Mouse (Mus musculus) NIH3T3 (cell line): ENCODE measurements around the gene Slc29a1.

Experiments used
- DNase-seq: peaks from one replicate; pipeline ENCODE4 v3.0.0-alpha.2; 2012; ENCODE audit warnings: low read depth

Gene Slc29a1

DNA sequence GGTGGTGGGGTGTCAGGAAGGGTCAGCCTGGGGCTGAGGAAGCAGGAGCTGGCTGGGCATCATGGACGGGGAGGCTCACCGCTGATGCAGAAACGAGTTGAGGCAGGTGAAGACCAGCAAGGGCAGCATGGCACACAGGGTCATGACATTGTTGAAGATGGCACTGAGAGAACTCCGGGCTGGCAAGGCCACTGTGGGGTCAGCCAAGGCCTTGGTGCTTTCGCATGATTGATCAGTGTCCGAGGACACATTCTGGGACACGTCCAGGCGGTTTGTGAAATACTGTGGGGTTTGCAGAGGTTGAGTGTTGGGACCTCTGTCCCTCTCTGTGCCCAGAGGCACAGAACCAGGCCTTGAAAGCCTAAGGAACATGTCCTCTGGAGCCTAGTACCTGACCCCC is 9.6 kb downstream of the Slc29a1 start:
- no peak for DNase-seq

GRCm38 (mm10) chr17:45589236-45589635 is 10.2 kb downstream of the Slc29a1 start:
- no peak for DNase-seq

DNA sequence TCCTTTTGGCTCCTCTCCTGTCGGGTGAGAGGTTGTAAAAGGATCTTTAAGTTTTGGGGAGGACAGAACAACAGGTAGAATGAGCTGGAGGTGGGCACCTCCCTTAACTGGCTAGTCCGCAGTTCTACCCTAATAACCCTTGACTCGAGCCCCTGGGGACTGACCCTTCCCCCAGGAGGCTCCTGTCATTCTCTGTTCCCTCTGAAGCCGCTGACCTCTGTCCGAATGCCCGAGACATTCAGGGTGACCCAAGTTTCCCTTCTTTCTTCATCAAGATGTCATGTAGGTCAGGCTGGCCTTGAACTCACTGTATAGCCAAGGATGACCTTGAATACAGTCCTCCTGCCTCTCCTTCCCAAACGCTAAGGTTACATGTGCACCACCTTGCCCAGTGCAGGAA is 11.0 kb downstream of the Slc29a1 start:
- DNase-seq: no peak

DNA sequence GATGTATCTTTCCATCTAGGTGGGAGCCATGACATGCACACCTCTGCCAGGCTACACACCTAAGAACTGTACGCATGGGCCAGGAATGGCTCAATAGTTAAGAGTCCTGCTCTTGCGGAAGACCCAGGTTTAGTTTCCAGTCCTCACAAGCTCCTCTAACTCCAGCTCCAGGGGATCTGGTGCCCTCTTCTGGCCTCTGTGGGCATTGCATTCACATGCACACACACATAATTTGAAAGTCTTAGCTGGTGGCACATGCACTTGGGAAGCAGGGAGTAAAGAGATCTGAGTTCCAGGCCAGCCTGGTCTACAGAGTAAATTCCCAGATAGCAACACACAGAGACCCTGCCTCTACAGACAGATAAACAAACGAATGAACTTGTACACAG is 13.0 kb downstream of the Slc29a1 start:
- peak; percentile 46 for DNase-seq

GRCm38 (mm10) chr17:45585725-45586448 is 13.5 kb downstream of the Slc29a1 start:
- DNase-seq: no peak

DNA sequence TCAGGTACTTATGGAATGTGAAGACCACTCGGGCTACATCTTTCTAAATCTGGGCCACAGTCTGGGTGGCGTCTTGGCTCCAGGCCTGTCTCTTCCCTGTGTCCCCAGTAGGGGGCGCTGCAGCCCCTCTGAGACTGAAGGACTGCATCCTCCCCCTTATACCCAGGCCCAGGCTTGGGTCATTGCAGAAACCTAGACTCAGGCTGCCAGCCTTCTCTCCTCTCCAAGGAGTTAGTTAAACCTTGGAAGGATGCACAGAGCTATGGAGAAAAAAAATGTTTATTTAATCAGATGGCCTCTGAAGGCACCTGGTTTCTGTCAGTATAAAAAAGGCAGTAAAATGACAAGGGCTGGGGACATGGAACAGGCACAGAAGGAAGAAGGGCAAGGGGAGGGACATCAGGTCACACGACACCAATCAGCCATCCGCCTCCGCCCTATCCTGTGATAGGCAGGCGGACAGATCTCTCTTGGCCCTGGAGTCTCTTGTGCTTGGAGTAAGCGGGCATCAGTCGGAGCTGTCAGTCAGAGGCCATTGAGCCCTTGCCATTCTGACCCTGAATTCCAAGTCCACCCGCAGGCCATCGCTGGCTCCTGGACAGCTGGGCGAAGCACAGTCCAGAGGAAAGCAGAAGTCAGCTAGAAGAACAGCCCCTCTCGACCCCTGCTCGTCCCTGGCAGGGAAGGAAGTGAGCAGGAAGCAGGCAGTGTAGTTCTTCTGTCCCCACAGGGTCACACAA is 14.3 kb downstream of the Slc29a1 start:
- DNase-seq: peak; percentile 87

DNA sequence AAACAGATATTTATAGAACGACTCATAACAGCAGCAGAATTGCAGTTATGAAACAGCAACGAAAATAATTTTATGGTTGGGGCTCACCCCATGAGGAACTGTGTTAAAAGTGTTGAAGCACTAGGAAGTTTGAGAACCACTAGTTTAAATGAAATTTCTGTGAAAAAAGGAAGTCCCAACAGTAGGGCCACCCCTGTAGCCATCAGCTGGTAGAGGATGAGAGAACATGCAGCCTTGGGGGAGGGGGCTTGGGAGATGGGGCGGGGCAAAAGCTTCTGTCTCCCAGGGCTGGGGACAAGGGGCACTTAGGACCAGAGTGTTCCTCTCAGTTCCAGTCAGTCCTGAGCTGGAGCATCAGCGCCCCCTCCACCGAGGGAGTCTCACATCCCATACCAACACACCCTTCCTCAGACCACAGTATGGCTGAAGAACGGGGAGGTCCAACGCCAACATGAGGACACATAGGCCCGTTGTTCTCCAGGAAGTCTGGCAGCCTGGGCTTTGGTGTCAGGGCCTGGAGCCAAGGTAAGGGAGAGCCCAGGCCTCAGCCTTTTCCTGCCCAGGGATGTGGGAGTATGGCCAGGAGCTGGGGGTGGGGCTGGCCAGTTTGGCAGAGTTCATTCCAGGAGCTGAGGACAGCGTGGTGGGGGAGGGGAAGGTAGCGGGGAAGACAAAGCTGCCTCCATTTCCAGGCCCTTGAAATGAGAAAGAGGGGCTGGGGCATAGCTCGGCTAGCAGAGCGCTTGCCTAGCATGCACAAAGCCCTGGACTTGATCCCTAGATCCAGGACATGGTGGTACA is 15.1 kb downstream of the Slc29a1 start:
- DNase-seq: peak; percentile 86

GRCm38 (mm10) chr17:45582715-45583355 is 16.6 kb downstream of the Slc29a1 start:
- DNase-seq: peak; percentile 55

DNA sequence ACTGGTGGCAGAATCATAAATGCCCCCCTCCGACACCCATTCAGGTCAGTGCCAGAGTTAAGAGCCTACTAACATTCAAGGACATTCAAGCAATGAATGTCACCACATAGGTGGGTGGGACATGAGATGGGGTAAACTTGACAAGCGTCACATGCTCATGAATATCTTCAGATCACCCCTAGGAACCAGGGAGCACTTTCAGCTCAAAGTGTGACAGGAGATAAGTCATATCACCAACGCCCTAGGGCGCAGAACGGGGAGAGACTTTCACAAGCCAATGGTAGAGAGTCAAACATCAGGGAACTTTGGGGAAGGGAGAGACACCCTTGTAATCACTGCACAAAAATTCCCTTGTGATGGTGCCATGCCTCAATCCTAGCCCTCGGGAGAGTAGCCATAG is 17.2 kb downstream of the Slc29a1 start:
- DNase-seq: no peak

GRCm38 (mm10) chr17:45581567-45581983 is 17.8 kb downstream of the Slc29a1 start:
- DNase-seq: peak; percentile 84

GRCm38 (mm10) chr17:45580958-45581477 is 18.4 kb downstream of the Slc29a1 start:
- no peak for DNase-seq

GRCm38 (mm10) chr17:45579554-45579953 is 19.9 kb downstream of the Slc29a1 start:
- no peak for DNase-seq

GRCm38 (mm10) chr17:45578843-45579242 is 20.6 kb downstream of the Slc29a1 start:
- peak; percentile 47 for DNase-seq

GRCm38 (mm10) chr17:45578242-45578641 is 21.2 kb downstream of the Slc29a1 start:
- no peak for DNase-seq

DNA sequence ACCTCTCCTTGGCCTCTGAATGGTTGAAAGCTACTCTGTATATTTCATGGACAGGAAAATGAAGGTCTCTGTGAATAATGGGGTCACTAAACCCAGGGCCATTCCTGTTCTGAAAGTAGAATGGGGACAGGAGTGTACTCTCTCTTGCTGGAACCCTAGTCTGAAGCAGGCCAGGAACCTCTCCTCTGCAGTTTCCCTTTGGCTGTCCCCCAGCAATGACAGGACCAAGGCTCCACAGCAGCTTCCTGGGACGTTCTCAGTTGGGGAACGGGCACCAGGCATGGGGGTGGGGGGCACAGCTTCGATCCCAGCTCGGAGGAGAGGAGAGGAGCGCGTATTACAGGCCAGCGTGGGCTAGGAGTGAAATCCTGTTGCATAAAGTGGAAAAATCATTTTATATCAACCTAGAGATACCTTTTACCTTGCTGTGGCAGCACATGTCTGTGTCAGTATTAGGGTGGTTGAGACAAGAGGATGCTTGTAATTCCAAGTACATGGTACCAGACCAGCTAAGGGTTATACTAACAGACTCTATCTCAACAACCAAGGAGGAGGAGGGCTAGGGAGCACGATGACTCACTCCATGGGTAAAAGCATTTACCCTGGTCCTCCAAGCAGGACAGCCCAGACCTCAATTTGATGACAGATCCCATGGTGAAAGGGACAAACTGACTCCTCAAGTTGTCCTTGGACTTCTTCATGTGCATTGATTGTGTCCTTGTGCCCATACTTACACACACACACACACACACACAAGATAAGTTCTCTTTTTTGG is 24.1 kb downstream of the Slc29a1 start:
- no peak for DNase-seq

GRCm38 (mm10) chr17:45574129-45574761 is 25.2 kb downstream of the Slc29a1 start:
- peak; percentile 72 for DNase-seq

GRCm38 (mm10) chr17:45573780-45574123 is 25.7 kb downstream of the Slc29a1 start:
- peak; percentile 96 for DNase-seq

- DNase-seq: peak; percentile 99
These were observed 26.2 kb downstream of the Slc29a1 start, which contains the start of gene Hsp90ab1 for GRCm38 (mm10) chr17:45573087-45573779. Gene Hsp90ab1, minus strand, starts transcription at chr17:45573271.

DNA sequence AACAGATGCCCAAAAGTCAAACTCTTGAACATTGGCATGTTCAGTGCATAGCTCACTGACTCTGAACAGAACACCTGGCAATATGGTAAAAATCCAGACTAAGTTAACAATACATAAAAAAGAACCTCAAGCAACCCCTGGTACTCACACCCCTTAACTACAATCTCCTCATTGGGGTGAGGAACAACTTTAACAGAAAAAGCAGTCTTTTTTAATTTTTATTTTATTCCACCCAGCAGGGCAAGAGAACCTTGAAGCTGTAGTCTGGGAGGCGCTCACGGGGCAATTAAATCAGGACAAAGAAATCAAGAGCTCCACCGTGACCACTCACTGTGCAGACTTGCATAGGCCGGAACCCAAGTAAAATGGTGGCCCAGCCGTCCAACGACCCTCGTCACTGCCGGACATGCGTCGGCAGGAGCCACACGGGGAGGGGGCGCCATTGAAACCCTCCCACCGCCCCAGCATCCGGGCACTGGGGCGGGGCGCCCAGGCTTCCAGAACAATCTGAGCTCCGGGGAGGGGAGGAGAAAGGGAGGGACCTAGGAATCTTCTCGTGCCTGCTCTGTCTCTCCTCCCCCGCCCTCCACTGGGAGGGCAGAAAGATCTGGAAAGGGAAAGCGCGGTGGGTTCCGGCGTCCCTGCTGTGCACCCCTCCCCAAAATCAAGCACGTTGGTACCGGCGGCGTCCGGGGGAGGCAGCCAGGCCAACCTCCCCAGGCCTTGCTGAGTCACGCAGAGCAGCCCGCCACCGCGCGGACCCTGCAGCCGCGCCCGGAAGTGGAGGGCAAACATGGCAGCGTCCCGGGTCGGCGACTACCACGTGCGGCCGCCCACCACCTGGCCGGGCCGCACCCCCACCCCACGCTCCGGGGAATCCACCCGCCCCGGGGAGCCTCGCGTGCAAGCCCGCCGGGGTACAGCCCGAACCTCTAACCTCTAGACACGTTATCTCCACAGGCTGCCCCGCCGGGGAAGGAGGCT is 27.0 kb downstream of the Slc29a1 start:
- DNase-seq: peak; percentile 91
